ENCODE assay signal across 11 mouse cellular contexts in the genomic region with DNA sequence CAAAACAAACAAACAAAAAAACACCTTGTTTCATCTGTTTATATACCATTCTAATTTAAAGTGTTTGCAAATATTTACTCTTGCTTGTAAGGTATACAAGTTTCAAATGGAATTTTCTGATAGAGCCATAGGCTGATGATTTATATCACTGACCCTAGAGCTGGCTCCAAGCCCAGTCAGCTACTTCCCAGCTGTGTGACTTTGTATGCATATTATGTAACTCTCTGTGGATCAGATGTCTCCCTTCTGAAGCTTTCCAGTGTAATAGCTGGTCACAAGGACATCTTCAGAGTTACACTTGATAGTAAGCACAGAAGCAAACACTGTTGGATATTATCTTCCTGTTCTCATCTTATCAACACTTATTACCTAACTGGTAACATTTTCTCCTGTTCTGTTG.
DNase-seq lines count a peak whose midpoint lies in the region; ATAC-seq and TF ChIP-seq lines count a peak whose summit lies in the region.
"Had no signal": no experiment of that assay in that cellular context is flagged by ENCODE, and none has a peak within 500 bp of the region (broad histone marks: within the 10 kb centered on the region; RNA-seq: fewer than 3 reads in every experiment).

No protein-coding gene starts in this region.

- H3K4me2 ChIP-seq in lung, embryonic 15.5 days: no peak overlapping the region
- H3K4me2 ChIP-seq in stomach, embryonic 16.5 days (ENCODE audit: low read depth, low read length): no peak overlapping the region
- H3K4me2 ChIP-seq in hindbrain, embryonic 11.5 days (replicated peaks; ENCODE audit: low read depth, low read length): no peak overlapping the region
- no peak overlapping the region for H3K4me2 ChIP-seq in hindbrain, embryonic 14.5 days (replicated peaks)
- H3K4me2 ChIP-seq: embryonic facial prominence, embryonic 15.5 days; hindbrain, embryonic 15.5 days; limb, embryonic 12.5 days had no signal

- no peaks in the 10 kb centered on the region for H3K9me3 ChIP-seq in lung, embryonic 15.5 days
- H3K9me3 ChIP-seq in stomach, embryonic 16.5 days (replicated peaks; ENCODE audit: control insufficient read depth, low read length): no peaks in the 10 kb centered on the region
- no peaks in the 10 kb centered on the region for H3K9me3 ChIP-seq in hindbrain, embryonic 11.5 days (ENCODE audit: control insufficient read depth, low read length)
- H3K9me3 ChIP-seq in hindbrain, embryonic 14.5 days (ENCODE audit: control insufficient read depth, low read length): no peaks in the 10 kb centered on the region
- H3K9me3 ChIP-seq: embryonic facial prominence, embryonic 15.5 days; hindbrain, embryonic 15.5 days; limb, embryonic 12.5 days had no signal

- DNase-seq in lung, adult 2 months: no peak
- peak; percentile 64 for DNase-seq in kidney, postnatal 14 days
- DNase-seq in hindbrain, embryonic 11.5 days (ENCODE audit: low spot score): no peak
- no peak for DNase-seq in hindbrain, embryonic 14.5 days (ENCODE audit: low spot score)
- DNase-seq: right cerebral cortex, adult 18-20 months had no signal

- TF ChIP-seq CTCF in lung, adult 2 months (IDR thresholded peaks at IDR 0.05; ENCODE audit: insufficient read depth, low read length): no peak
- TF ChIP-seq CTCF in bone marrow macrophage, adult 2 months (IDR thresholded peaks at IDR 0.05; ENCODE audit: low read depth, low read length): no peak

- no peak for TF ChIP-seq POLR2A in lung, adult 2 months (IDR thresholded peaks at IDR 0.05; ENCODE audit: borderline replicate concordance, extremely low read depth, low read depth, low read length)
- TF ChIP-seq POLR2A in bone marrow macrophage, adult 2 months (IDR thresholded peaks at IDR 0.05; ENCODE audit: borderline replicate concordance, low read depth, low read length): no peak

- H3K27ac ChIP-seq in lung, embryonic 15.5 days: no peak overlapping the region
- H3K27ac ChIP-seq in bone marrow macrophage, adult 2 months (ENCODE audit: insufficient read depth, low read depth, low read length): peak overlapping the region; percentile 36
- no peak overlapping the region for H3K27ac ChIP-seq in stomach, embryonic 16.5 days (ENCODE audit: low read length)
- no peak overlapping the region for H3K27ac ChIP-seq in hindbrain, embryonic 11.5 days (ENCODE audit: low read depth, low read length)
- H3K27ac ChIP-seq in hindbrain, embryonic 14.5 days: no peak overlapping the region
- H3K27ac ChIP-seq: embryonic facial prominence, embryonic 15.5 days; hindbrain, embryonic 15.5 days; limb, embryonic 12.5 days had no signal

- ATAC-seq in lung, embryonic 15.5 days (ENCODE audit: borderline replicate concordance, extremely low read depth, low FRiP score, low TSS enrichment): peak; percentile 84; the same call in 1 of the 2 replicates
- ATAC-seq in stomach, embryonic 16.5 days (ENCODE audit: insufficient read depth, low FRiP score): peak; percentile 55; the same call in 1 of the 2 replicates
- no peak for ATAC-seq in hindbrain, embryonic 11.5 days (ENCODE audit: low FRiP score)
- no peak for ATAC-seq in hindbrain, embryonic 14.5 days (ENCODE audit: low FRiP score)

- 0 out of 2 replicates have a peak, but pooled peaks cover 2% of the 10 kb centered on the region for H3K4me1 ChIP-seq in lung, embryonic 15.5 days
- peaks cover 2% of the 10 kb centered on the region; the same call in 1 of the 2 replicates for H3K4me1 ChIP-seq in lung, adult 2 months (ENCODE audit: control insufficient read depth, insufficient read depth, low read length)
- H3K4me1 ChIP-seq in bone marrow macrophage, adult 2 months (ENCODE audit: control insufficient read depth, insufficient read depth, low read length): peaks cover 31% of the 10 kb centered on the region
- no peaks in the 10 kb centered on the region for H3K4me1 ChIP-seq in stomach, embryonic 16.5 days (ENCODE audit: control insufficient read depth, insufficient read depth, low read length)
- H3K4me1 ChIP-seq in hindbrain, embryonic 11.5 days (replicated peaks; ENCODE audit: control insufficient read depth, insufficient read depth, low read length): no peaks in the 10 kb centered on the region
- H3K4me1 ChIP-seq in hindbrain, embryonic 14.5 days (replicated peaks; ENCODE audit: control insufficient read depth, insufficient read depth, low read length): no peaks in the 10 kb centered on the region
- H3K4me1 ChIP-seq: embryonic facial prominence, embryonic 15.5 days; hindbrain, embryonic 15.5 days had no signal

- no peaks in the 10 kb centered on the region for H3K36me3 ChIP-seq in lung, embryonic 15.5 days
- no peaks in the 10 kb centered on the region for H3K36me3 ChIP-seq in stomach, embryonic 16.5 days (ENCODE audit: control insufficient read depth, insufficient read depth, low read length)
- H3K36me3 ChIP-seq in hindbrain, embryonic 11.5 days (ENCODE audit: control insufficient read depth, insufficient read depth, low read length): no peaks in the 10 kb centered on the region
- H3K36me3 ChIP-seq in hindbrain, embryonic 14.5 days (replicated peaks; ENCODE audit: control insufficient read depth, insufficient read depth): no peaks in the 10 kb centered on the region
- H3K36me3 ChIP-seq: embryonic facial prominence, embryonic 15.5 days; hindbrain, embryonic 15.5 days; limb, embryonic 12.5 days had no signal

- no peak overlapping the region for H3K4me3 ChIP-seq in lung, embryonic 15.5 days
- H3K4me3 ChIP-seq in lung, adult 2 months (replicated peaks; ENCODE audit: extremely low read depth, low read depth, low read length): no peak overlapping the region
- H3K4me3 ChIP-seq in bone marrow macrophage, adult 2 months (ENCODE audit: insufficient read depth, low read length): no peak overlapping the region
- H3K4me3 ChIP-seq in stomach, embryonic 16.5 days (replicated peaks; ENCODE audit: low read length): no peak overlapping the region
- H3K4me3 ChIP-seq in hindbrain, embryonic 11.5 days (ENCODE audit: low read depth, low read length): no peak overlapping the region
- no peak overlapping the region for H3K4me3 ChIP-seq in hindbrain, embryonic 14.5 days (replicated peaks; ENCODE audit: low read length)
- H3K4me3 ChIP-seq: embryonic facial prominence, embryonic 15.5 days; hindbrain, embryonic 15.5 days; limb, embryonic 12.5 days had no signal

- no peak overlapping the region for H3K9ac ChIP-seq in lung, embryonic 15.5 days
- H3K9ac ChIP-seq in stomach, embryonic 16.5 days (ENCODE audit: low read length): no peak overlapping the region
- H3K9ac ChIP-seq in hindbrain, embryonic 11.5 days (ENCODE audit: low read depth, low read length): no peak overlapping the region
- no peak overlapping the region for H3K9ac ChIP-seq in hindbrain, embryonic 14.5 days
- H3K9ac ChIP-seq: embryonic facial prominence, embryonic 15.5 days; hindbrain, embryonic 15.5 days; limb, embryonic 12.5 days had no signal

- H3K27me3 ChIP-seq in lung, embryonic 15.5 days: no peaks in the 10 kb centered on the region
- no peaks in the 10 kb centered on the region for H3K27me3 ChIP-seq in stomach, embryonic 16.5 days (ENCODE audit: control insufficient read depth, insufficient read depth, low read length)
- H3K27me3 ChIP-seq in hindbrain, embryonic 11.5 days (ENCODE audit: control insufficient read depth, insufficient read depth, low read length): no peaks in the 10 kb centered on the region
- no peaks in the 10 kb centered on the region for H3K27me3 ChIP-seq in hindbrain, embryonic 14.5 days (ENCODE audit: control insufficient read depth, insufficient read depth, low read length)
- H3K27me3 ChIP-seq: embryonic facial prominence, embryonic 15.5 days; hindbrain, embryonic 15.5 days; limb, embryonic 12.5 days had no signal

Comparison
In these comparisons a context has a peak if more than half of its experiments do, and no peak if none do; other contexts are left out.
1. ATAC-seq: peak in lung, embryonic 15.5 days (single experiment) and stomach, embryonic 16.5 days (single experiment); none in hindbrain, embryonic 11.5 days (single experiment) and hindbrain, embryonic 14.5 days (single experiment).